13 mouse cellular contexts compared by ENCODE assay signal in genomic region chr5:34167857-34168256, GRCm38 (mm10). TPM values are rescaled to one million over a fixed set of nuclear protein-coding genes. Genes with fewer than 3 reads are reported as not detected.
DNase-seq lines count a peak whose midpoint lies in the region; ATAC-seq and TF ChIP-seq lines count a peak whose summit lies in the region.
"Had no signal": no experiment of that assay in that cellular context is flagged by ENCODE, and none has a peak within 500 bp of the region (broad histone marks: within the 10 kb centered on the region; RNA-seq: fewer than 3 reads in every experiment).

No protein-coding gene starts in this region.

- H3K4me3 ChIP-seq in heart, embryonic 16.5 days (ENCODE audit: low read length) = no peak overlapping the region
- H3K4me3 ChIP-seq in heart, embryonic 12.5 days = no peak overlapping the region
- H3K4me3 ChIP-seq in midbrain, embryonic 12.5 days = no peak overlapping the region
- no peak overlapping the region for H3K4me3 ChIP-seq in midbrain, postnatal 0 days (ENCODE audit: low read depth, low read length)
- no peak overlapping the region for H3K4me3 ChIP-seq in limb, embryonic 12.5 days (replicated peaks)

- H3K4me2 ChIP-seq in heart, embryonic 16.5 days (ENCODE audit: low read depth, low read length) = peak overlapping the region; percentile 36; the same call in 1 of the 2 replicates
- no peak overlapping the region for H3K4me2 ChIP-seq in heart, embryonic 12.5 days
- H3K4me2 ChIP-seq in midbrain, embryonic 12.5 days (replicated peaks) = peak overlapping the region; percentile 28
- H3K4me2 ChIP-seq in midbrain, postnatal 0 days (ENCODE audit: low read depth, low read length, poor library complexity, severe bottlenecking) = no peak overlapping the region
- peak overlapping the region; percentile 34; the same call in 1 of the 2 replicates for H3K4me2 ChIP-seq in limb, embryonic 12.5 days

- no peaks in the 10 kb centered on the region for H3K27me3 ChIP-seq in heart, embryonic 16.5 days (ENCODE audit: control insufficient read depth, insufficient read depth, low read length)
- no peaks in the 10 kb centered on the region for H3K27me3 ChIP-seq in heart, embryonic 12.5 days (replicated peaks)
- no peaks in the 10 kb centered on the region for H3K27me3 ChIP-seq in midbrain, embryonic 12.5 days
- no peaks in the 10 kb centered on the region for H3K27me3 ChIP-seq in midbrain, postnatal 0 days (ENCODE audit: insufficient read depth, low read length)
- no peaks in the 10 kb centered on the region for H3K27me3 ChIP-seq in limb, embryonic 12.5 days

- H3K36me3 ChIP-seq in heart, embryonic 16.5 days (ENCODE audit: control insufficient read depth, insufficient read depth) = peaks cover 6% of the 10 kb centered on the region
- H3K36me3 ChIP-seq in heart, embryonic 12.5 days = peaks cover 10% of the 10 kb centered on the region; the same call in 1 of the 2 replicates
- H3K36me3 ChIP-seq in midbrain, embryonic 12.5 days = peaks cover 9% of the 10 kb centered on the region; the same call in 1 of the 2 replicates
- H3K36me3 ChIP-seq in midbrain, postnatal 0 days (ENCODE audit: insufficient read depth, low read length) = no peaks in the 10 kb centered on the region; the same call in 1 of the 2 replicates
- H3K36me3 ChIP-seq in limb, embryonic 12.5 days = peaks cover 21% of the 10 kb centered on the region

- H3K9ac ChIP-seq in heart, embryonic 16.5 days (ENCODE audit: low read length) = no peak overlapping the region
- no peak overlapping the region for H3K9ac ChIP-seq in heart, embryonic 12.5 days
- H3K9ac ChIP-seq in midbrain, embryonic 12.5 days (replicated peaks) = no peak overlapping the region
- no peak overlapping the region for H3K9ac ChIP-seq in midbrain, postnatal 0 days (replicated peaks; ENCODE audit: low read length, poor library complexity, severe bottlenecking)
- no peak overlapping the region for H3K9ac ChIP-seq in limb, embryonic 12.5 days (replicated peaks)

- intact Hi-C loops in gastrocnemius, postnatal 36 days (cut with DNase I) = no loop called here

- no peaks in the 10 kb centered on the region for H3K9me3 ChIP-seq in heart, embryonic 16.5 days (replicated peaks; ENCODE audit: control insufficient read depth, low read length)
- no peaks in the 10 kb centered on the region for H3K9me3 ChIP-seq in heart, embryonic 12.5 days (replicated peaks)
- H3K9me3 ChIP-seq in midbrain, embryonic 12.5 days = no peaks in the 10 kb centered on the region
- H3K9me3 ChIP-seq in midbrain, postnatal 0 days (ENCODE audit: low read length) = no peaks in the 10 kb centered on the region
- H3K9me3 ChIP-seq in limb, embryonic 12.5 days = no peaks in the 10 kb centered on the region

- 82% methylated on average over 4 of the region's 4 CpGs for WGBS in heart, embryonic 16.5 days
- 83% methylated on average over 4 of the region's 4 CpGs for WGBS in heart, embryonic 12.5 days
- 88% methylated on average over 4 of the region's 4 CpGs for WGBS in midbrain, embryonic 12.5 days
- WGBS in midbrain, postnatal 0 days = 77% methylated on average over 4 of the region's 4 CpGs
- 84% methylated on average over 4 of the region's 4 CpGs for WGBS in limb, embryonic 12.5 days

- DNase-seq in midbrain, postnatal 0 days (ENCODE audit: low spot score) = no peak
- no peak for DNase-seq in layer of hippocampus, adult 11-12 months (ENCODE audit: low spot score)
- DNase-seq in cerebellum, postnatal 10 days = no peak
- no peak for DNase-seq in gastrocnemius, postnatal 36 days
- DNase-seq: adrenal gland, postnatal 36 days; cerebellum, postnatal 25 days; gastrocnemius, postnatal 10 days; kidney, postnatal 36 days; lung, postnatal 10 days had no signal

- ATAC-seq in heart, embryonic 16.5 days (replicated peaks; ENCODE audit: extremely low read depth, insufficient read depth, low FRiP score) = no peak
- ATAC-seq in heart, embryonic 12.5 days (ENCODE audit: insufficient number of reproducible peaks, low FRiP score) = no peak
- ATAC-seq in midbrain, embryonic 12.5 days (ENCODE audit: low FRiP score, low read depth) = no peak
- ATAC-seq in midbrain, postnatal 0 days (ENCODE audit: low FRiP score) = no peak
- no peak for ATAC-seq in limb, embryonic 12.5 days (ENCODE audit: insufficient number of reproducible peaks, insufficient read depth, low FRiP score, low TSS enrichment, low read depth)

- H3K4me1 ChIP-seq in heart, embryonic 16.5 days (ENCODE audit: control insufficient read depth, insufficient read depth, low read length) = peaks cover 12% of the 10 kb centered on the region
- 0 out of 2 replicates have a peak, but pooled peaks cover 5% of the 10 kb centered on the region for H3K4me1 ChIP-seq in heart, embryonic 12.5 days (replicated peaks)
- H3K4me1 ChIP-seq in midbrain, embryonic 12.5 days = peaks cover 21% of the 10 kb centered on the region
- no peaks in the 10 kb centered on the region for H3K4me1 ChIP-seq in midbrain, postnatal 0 days (ENCODE audit: insufficient read depth, low read length)
- peaks cover 27% of the 10 kb centered on the region for H3K4me1 ChIP-seq in limb, embryonic 12.5 days (replicated peaks)

- no peak overlapping the region for H3K27ac ChIP-seq in heart, embryonic 16.5 days (ENCODE audit: low read length)
- H3K27ac ChIP-seq in heart, embryonic 12.5 days (ENCODE audit: poor library complexity, severe bottlenecking) = no peak overlapping the region
- H3K27ac ChIP-seq in midbrain, embryonic 12.5 days (replicated peaks) = no peak overlapping the region
- no peak overlapping the region for H3K27ac ChIP-seq in midbrain, postnatal 0 days (ENCODE audit: low read depth, low read length)
- no peak overlapping the region for H3K27ac ChIP-seq in limb, embryonic 12.5 days

- no peak for TF ChIP-seq CTCF in midbrain, postnatal 0 days (IDR thresholded peaks at IDR 0.05)

RNA-seq across cellular contexts. Expression of gene Poln, which starts 1.4 kb away (rescaled TPM):
- polyA plus RNA-seq in heart, embryonic 16.5 days (2015; fragmentation: Nextera tagmentation; extraction: Ambion mirVana) = 0.22 and 0.55 TPM in 2 replicates
- polyA plus RNA-seq in heart, embryonic 12.5 days (2016; fragmentation: Nextera tagmentation; extraction: Ambion mirVana) = 0.37 and 0.40 TPM in 2 replicates
- polyA plus RNA-seq in midbrain, embryonic 12.5 days (2016; fragmentation: Nextera tagmentation; extraction: Ambion mirVana) = 0.51 and 1.3 TPM in 2 replicates
- total RNA-seq in midbrain, postnatal 0 days (2014; rRNA removed) = 0.05 and 0.42 TPM in 2 replicates
- polyA plus RNA-seq in midbrain, postnatal 0 days (2015; fragmentation: Nextera tagmentation; extraction: Ambion mirVana) = 0.67 and 0.90 TPM in 2 replicates
- 1.3 and 1.4 TPM in 2 replicates for polyA plus RNA-seq in limb, embryonic 12.5 days (2016; fragmentation: Nextera tagmentation; extraction: Ambion mirVana)
- total RNA-seq in gastrocnemius, postnatal 36 days (2021) = 1 to 10 TPM in 1 of 2 experiments, under 1 TPM in 1; 0.59 to 1.6 TPM

RNA-seq across cellular contexts. Expression of gene Haus3, which starts 1.5 kb away (rescaled TPM):
- 22.3 and 28.4 TPM in 2 replicates for polyA plus RNA-seq in heart, embryonic 16.5 days (2015; fragmentation: Nextera tagmentation; extraction: Ambion mirVana)
- 30.8 and 32.0 TPM in 2 replicates for polyA plus RNA-seq in heart, embryonic 12.5 days (2016; fragmentation: Nextera tagmentation; extraction: Ambion mirVana)
- 37.0 and 41.8 TPM in 2 replicates for polyA plus RNA-seq in midbrain, embryonic 12.5 days (2016; fragmentation: Nextera tagmentation; extraction: Ambion mirVana)
- 7.6 and 9.9 TPM in 2 replicates for total RNA-seq in midbrain, postnatal 0 days (2014; rRNA removed)
- polyA plus RNA-seq in midbrain, postnatal 0 days (2015; fragmentation: Nextera tagmentation; extraction: Ambion mirVana) = 8.2 and 10.3 TPM in 2 replicates
- polyA plus RNA-seq in limb, embryonic 12.5 days (2016; fragmentation: Nextera tagmentation; extraction: Ambion mirVana) = 52.2 and 52.5 TPM in 2 replicates
- total RNA-seq in gastrocnemius, postnatal 36 days (2021) = 1 to 10 TPM; 2.7 to 3.6 TPM

RNA-seq across cellular contexts. Expression of gene Mxd4, which starts 19.7 kb away (rescaled TPM):
- polyA plus RNA-seq in heart, embryonic 16.5 days (2015; fragmentation: Nextera tagmentation; extraction: Ambion mirVana) = 26.6 and 32.2 TPM in 2 replicates
- 23.8 and 24.5 TPM in 2 replicates for polyA plus RNA-seq in heart, embryonic 12.5 days (2016; fragmentation: Nextera tagmentation; extraction: Ambion mirVana)
- 26.4 and 31.8 TPM in 2 replicates for polyA plus RNA-seq in midbrain, embryonic 12.5 days (2016; fragmentation: Nextera tagmentation; extraction: Ambion mirVana)
- 87.3 and 90.2 TPM in 2 replicates for total RNA-seq in midbrain, postnatal 0 days (2014; rRNA removed)
- 16.7 and 18.7 TPM in 2 replicates for polyA plus RNA-seq in midbrain, postnatal 0 days (2015; fragmentation: Nextera tagmentation; extraction: Ambion mirVana)
- 29.3 and 35.9 TPM in 2 replicates for polyA plus RNA-seq in limb, embryonic 12.5 days (2016; fragmentation: Nextera tagmentation; extraction: Ambion mirVana)
- total RNA-seq in gastrocnemius, postnatal 36 days (2021) = 10 to 100 TPM; 28.2 to 31.1 TPM

Comparison
In these comparisons a context has a peak if more than half of its experiments do, and no peak if none do; other contexts are left out.
1. H3K4me2 ChIP-seq: peak in heart, embryonic 16.5 days (single experiment), midbrain, embryonic 12.5 days (single experiment) and limb, embryonic 12.5 days (single experiment); none in heart, embryonic 12.5 days (single experiment) and midbrain, postnatal 0 days (single experiment).